21 mouse cellular contexts compared by ENCODE assay signal in the genomic region with DNA sequence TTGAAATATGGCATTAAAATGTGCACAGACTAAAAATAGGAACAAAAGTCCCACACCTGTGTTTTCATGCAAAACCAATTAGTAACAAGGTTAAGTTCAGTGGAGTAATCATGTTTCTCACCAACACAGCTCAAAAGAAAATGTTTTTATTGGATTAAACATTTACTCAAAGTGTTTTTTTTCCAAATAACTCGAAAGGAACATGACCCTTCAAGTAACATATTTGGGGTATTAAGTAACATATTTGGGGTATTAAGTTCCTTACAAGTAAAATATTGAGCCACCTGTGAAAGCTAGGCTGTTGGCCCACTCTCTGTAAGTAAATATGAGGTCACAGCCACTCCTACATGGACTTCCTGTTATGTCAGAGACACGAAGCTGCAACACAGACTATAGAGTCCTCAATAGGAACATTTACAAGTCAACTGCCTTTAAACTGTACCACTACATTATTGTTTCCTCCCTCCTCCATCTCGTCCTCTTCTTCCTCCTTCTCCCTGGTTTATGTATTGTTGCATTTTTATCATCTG. TPM values are rescaled to one million over a fixed set of nuclear protein-coding genes. Genes with fewer than 3 reads are reported as not detected.
DNase-seq lines count a peak whose midpoint lies in the region; ATAC-seq lines count a peak whose summit lies in the region.
"Had no signal": no experiment of that assay in that cellular context is flagged by ENCODE, and none has a peak within 500 bp of the region (broad histone marks: within the 10 kb centered on the region; RNA-seq: fewer than 3 reads in every experiment).

No protein-coding gene starts in this region.

- no peaks in the 10 kb centered on the region for H3K9me3 ChIP-seq in limb, embryonic 13.5 days
- no peaks in the 10 kb centered on the region for H3K9me3 ChIP-seq in limb, embryonic 10.5 days (replicated peaks)
- no peaks in the 10 kb centered on the region for H3K9me3 ChIP-seq in kidney, embryonic 15.5 days (replicated peaks)
- H3K9me3 ChIP-seq in heart, embryonic 11.5 days (replicated peaks; ENCODE audit: control insufficient read depth, low read length), result no peaks in the 10 kb centered on the region
- H3K9me3 ChIP-seq: forebrain, embryonic 12.5 days; heart, embryonic 12.5 days; hindbrain, embryonic 12.5 days had no signal

- H3K27ac ChIP-seq in limb, embryonic 13.5 days, result no peak overlapping the region
- no peak overlapping the region for H3K27ac ChIP-seq in limb, embryonic 10.5 days
- no peak overlapping the region for H3K27ac ChIP-seq in kidney, embryonic 15.5 days
- H3K27ac ChIP-seq in heart, embryonic 11.5 days (ENCODE audit: low read depth, low read length), result no peak overlapping the region
- H3K27ac ChIP-seq: forebrain, embryonic 12.5 days; heart, adult 2 months; hindbrain, embryonic 12.5 days had no signal

- H3K36me3 ChIP-seq in limb, embryonic 13.5 days, result no peaks in the 10 kb centered on the region
- H3K36me3 ChIP-seq in limb, embryonic 10.5 days, result no peaks in the 10 kb centered on the region
- H3K36me3 ChIP-seq in kidney, embryonic 15.5 days, result no peaks in the 10 kb centered on the region
- no peaks in the 10 kb centered on the region for H3K36me3 ChIP-seq in splenic B cell, adult 2 months (ENCODE audit: control insufficient read depth, insufficient read depth, low read length, poor library complexity, severe bottlenecking)
- H3K36me3 ChIP-seq in heart, embryonic 11.5 days (ENCODE audit: control insufficient read depth, insufficient read depth, low read length), result no peaks in the 10 kb centered on the region
- H3K36me3 ChIP-seq: forebrain, embryonic 12.5 days; heart, embryonic 12.5 days; hindbrain, embryonic 12.5 days had no signal

- H3K27me3 ChIP-seq in limb, embryonic 13.5 days, result no peaks in the 10 kb centered on the region
- H3K27me3 ChIP-seq in limb, embryonic 10.5 days (ENCODE audit: low read depth, poor library complexity, severe bottlenecking), result no peaks in the 10 kb centered on the region
- H3K27me3 ChIP-seq in kidney, embryonic 15.5 days, result no peaks in the 10 kb centered on the region
- no peaks in the 10 kb centered on the region for H3K27me3 ChIP-seq in splenic B cell, adult 2 months (ENCODE audit: control insufficient read depth, insufficient read depth, low read length, poor library complexity, severe bottlenecking)
- H3K27me3 ChIP-seq in heart, embryonic 11.5 days (ENCODE audit: control insufficient read depth, insufficient read depth, low read length), result no peaks in the 10 kb centered on the region
- H3K27me3 ChIP-seq: forebrain, embryonic 12.5 days; heart, embryonic 12.5 days; hindbrain, embryonic 12.5 days had no signal

- H3K4me3 ChIP-seq in limb, embryonic 13.5 days, result no peak overlapping the region
- no peak overlapping the region for H3K4me3 ChIP-seq in limb, embryonic 10.5 days
- no peak overlapping the region for H3K4me3 ChIP-seq in kidney, embryonic 15.5 days (replicated peaks)
- H3K4me3 ChIP-seq in heart, embryonic 11.5 days (ENCODE audit: low read depth, low read length), result no peak overlapping the region
- H3K4me3 ChIP-seq: forebrain, embryonic 12.5 days; heart, adult 2 months; heart, embryonic 12.5 days; hindbrain, embryonic 12.5 days had no signal

- 52% methylated on average over 3 of the region's 3 CpGs for WGBS in limb, embryonic 13.5 days
- WGBS in limb, embryonic 10.5 days, result 74% methylated on average over 3 of the region's 3 CpGs
- WGBS in kidney, embryonic 15.5 days, result 12% methylated on average over 3 of the region's 3 CpGs
- 43% methylated on average over 3 of the region's 3 CpGs for WGBS in heart, embryonic 11.5 days (ENCODE audit: insufficient replicate concordance)

- peak; percentile 71; the same call in 1 of the 2 replicates for ATAC-seq in limb, embryonic 13.5 days (ENCODE audit: low FRiP score, low read depth)
- ATAC-seq in kidney, embryonic 15.5 days (replicated peaks; ENCODE audit: low FRiP score), result peak; percentile 79
- ATAC-seq in heart, embryonic 11.5 days (replicated peaks; ENCODE audit: insufficient number of reproducible peaks, low FRiP score, low TSS enrichment), result no peak
- ATAC-seq: forebrain, embryonic 16.5 days had no signal

- no peak overlapping the region for H3K4me2 ChIP-seq in limb, embryonic 13.5 days (replicated peaks)
- no peak overlapping the region for H3K4me2 ChIP-seq in kidney, embryonic 15.5 days
- no peak overlapping the region for H3K4me2 ChIP-seq in heart, embryonic 11.5 days
- H3K4me2 ChIP-seq: forebrain, embryonic 12.5 days; heart, embryonic 12.5 days; hindbrain, embryonic 12.5 days had no signal

- no peaks in the 10 kb centered on the region for H3K4me1 ChIP-seq in limb, embryonic 13.5 days
- peaks cover 12% of the 10 kb centered on the region for H3K4me1 ChIP-seq in limb, embryonic 10.5 days
- H3K4me1 ChIP-seq in kidney, embryonic 15.5 days, result 0 out of 2 replicates have a peak, but pooled peaks cover 3% of the 10 kb centered on the region
- H3K4me1 ChIP-seq in heart, embryonic 11.5 days (ENCODE audit: control insufficient read depth, insufficient read depth, low read length), result no peaks in the 10 kb centered on the region
- H3K4me1 ChIP-seq: forebrain, embryonic 12.5 days; heart, embryonic 12.5 days; hindbrain, embryonic 12.5 days had no signal

- no peak for DNase-seq in limb, embryonic 10.5 days (ENCODE audit: low spot score)
- DNase-seq in kidney, postnatal 14 days, result peak; percentile 4
- peak; percentile 11 for DNase-seq in splenic B cell, adult 2 months (ENCODE audit: low read depth, low spot score)
- DNase-seq in lung, postnatal 4 days, result no peak
- DNase-seq in thymus, postnatal 25 days, result no peak
- DNase-seq: adrenal gland, adult 8-10 months; adrenal gland, postnatal 36 days; cerebellum, adult 2 months; cerebellum, postnatal 10 days; gastrocnemius, postnatal 10 days; heart, adult 2 months; heart, postnatal 36 days had no signal

- H3K9ac ChIP-seq in limb, embryonic 13.5 days, result no peak overlapping the region
- H3K9ac ChIP-seq in kidney, embryonic 15.5 days, result no peak overlapping the region
- H3K9ac ChIP-seq in heart, embryonic 11.5 days (ENCODE audit: low read depth, low read length), result no peak overlapping the region
- H3K9ac ChIP-seq: forebrain, embryonic 12.5 days; heart, embryonic 12.5 days; hindbrain, embryonic 12.5 days had no signal

RNA-seq across cellular contexts. Expression of gene Il5ra, which starts 43.3 kb away (rescaled TPM):
- not detected in 2 replicates for polyA plus RNA-seq in limb, embryonic 13.5 days (2015; fragmentation: Nextera tagmentation; extraction: Ambion mirVana)
- not detected in 2 replicates for polyA plus RNA-seq in limb, embryonic 10.5 days (2016; fragmentation: Nextera tagmentation; extraction: Ambion mirVana)
- 0.09 and 0.29 TPM in 2 replicates for polyA plus RNA-seq in kidney, embryonic 15.5 days (2015; fragmentation: Nextera tagmentation; extraction: Ambion mirVana)
- polyA plus RNA-seq in heart, embryonic 11.5 days (2014; fragmentation: Nextera tagmentation; extraction: Ambion mirVana), result not detected in 2 replicates
- polyA plus RNA-seq: cerebellum, adult 2 months; embryonic facial prominence, embryonic 11.5 days; forebrain, embryonic 12.5 days; forebrain, embryonic 16.5 days; frontal cortex, adult 2 months; heart, embryonic 12.5 days; hindbrain, embryonic 12.5 days had no signal

Comparison
In these comparisons a context has a peak if more than half of its experiments do, and no peak if none do; other contexts are left out.
1. DNase-seq: peak in kidney, postnatal 14 days (single experiment) and splenic B cell, adult 2 months (single experiment); none in limb, embryonic 10.5 days (single experiment), lung, postnatal 4 days (0 of 2) and thymus, postnatal 25 days (single experiment).